Mouse (Mus musculus): ENCODE data around the gene Spon1. TPM values are rescaled to one million over a fixed set of nuclear protein-coding genes. Genes with fewer than 3 reads are reported as not detected.

The Spon1 gene
- polyA plus RNA-seq, 1 experiment from 2014 or later: 39.6 TPM

DNA sequence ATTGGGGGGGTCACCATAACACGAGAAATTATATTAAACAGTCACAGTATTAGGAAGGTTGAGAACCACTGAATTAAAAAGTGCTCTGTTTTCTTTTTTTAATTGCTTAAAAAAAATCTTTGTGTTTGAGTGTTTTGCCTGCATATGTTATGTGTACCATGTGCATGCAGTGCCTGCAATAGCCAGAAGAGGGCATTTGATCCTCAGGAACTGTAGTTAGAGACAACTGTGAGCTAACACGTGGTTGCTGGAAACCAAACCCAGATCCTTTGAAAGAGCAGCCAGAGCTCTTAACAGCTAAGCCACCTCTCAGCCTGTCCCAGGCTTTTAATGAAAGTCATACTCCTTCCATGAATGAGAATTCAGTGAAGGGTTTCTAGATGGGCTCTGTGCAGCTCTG, 6.3 kb downstream of the Spon1 start:
- DNase-seq: no peak
- Histone ChIP-seq H3K27ac (replicated peaks; ENCODE audit: low read depth, low read length) (no peak overlapping the region), H3K4me2 (ENCODE audit: low read length) (no peak overlapping the region), H3K4me1 (ENCODE audit: control insufficient read depth, insufficient read depth, low read length) (peaks cover 11% of the 10 kb centered on the region), H3K9ac (replicated peaks; ENCODE audit: low read length) (no peak overlapping the region), H3K27me3 (ENCODE audit: control insufficient read depth, insufficient read depth, low read length) (peaks cover 15% of the 10 kb centered on the region), H3K9me3 (ENCODE audit: control insufficient read depth, low read length) (0 out of 2 replicates have a peak, but pooled peaks cover 5% of the 10 kb centered on the region), H3K4me3 (replicated peaks; ENCODE audit: low read depth, low read length) (no peak overlapping the region), H3K36me3 (ENCODE audit: control insufficient read depth, insufficient read depth, low read length) (no peaks in the 10 kb centered on the region)
- 83% methylated on average over 2 of the region's 2 CpGs for WGBS
- no peak for ATAC-seq (ENCODE audit: low FRiP score, low TSS enrichment)

DNA sequence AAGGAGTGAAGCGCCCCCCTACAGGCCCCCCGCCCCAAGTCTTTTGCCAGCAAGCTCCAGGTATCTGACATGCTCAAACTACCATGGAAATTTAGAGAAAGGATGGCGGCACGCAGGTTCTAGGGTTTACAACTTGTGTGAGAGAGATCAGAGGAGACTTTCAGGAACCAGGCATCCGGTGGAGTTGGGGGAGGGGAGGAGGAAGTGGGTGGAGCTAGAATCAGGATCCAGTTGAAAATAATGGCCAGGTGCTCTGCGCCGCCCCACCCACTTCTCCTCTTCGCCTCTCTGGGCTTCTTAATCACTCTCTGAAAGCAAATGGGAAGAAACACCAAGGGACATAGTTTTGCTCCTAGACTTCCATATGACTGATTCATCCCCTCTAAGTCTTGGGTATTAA, 7.6 kb downstream of the Spon1 start:
- 59% methylated on average over 8 of the region's 8 CpGs for WGBS

GRCm38 (mm10) chr7:113774039-113774438, 8.2 kb downstream of the Spon1 start:
- H3K9me3 ChIP-seq (ENCODE audit: control insufficient read depth, low read length): 0 out of 2 replicates have a peak, but pooled peaks cover 5% of the 10 kb centered on the region
- no peak overlapping the region for H3K9ac ChIP-seq (replicated peaks; ENCODE audit: low read length)
- H3K27me3 ChIP-seq (ENCODE audit: control insufficient read depth, insufficient read depth, low read length): no peaks in the 10 kb centered on the region
- 16% methylated on average over 7 of the region's 7 CpGs for WGBS
- no peak overlapping the region for H3K27ac ChIP-seq (replicated peaks; ENCODE audit: low read depth, low read length)
- H3K4me2 ChIP-seq (ENCODE audit: low read length): no peak overlapping the region
- H3K36me3 ChIP-seq (ENCODE audit: control insufficient read depth, insufficient read depth, low read length): no peaks in the 10 kb centered on the region
- ATAC-seq (ENCODE audit: low FRiP score, low TSS enrichment) (peak; percentile 53), DNase-seq (peak; percentile 74)
- no peak overlapping the region for H3K4me3 ChIP-seq (replicated peaks; ENCODE audit: low read depth, low read length)
- H3K4me1 ChIP-seq (ENCODE audit: control insufficient read depth, insufficient read depth, low read length): peaks cover 10% of the 10 kb centered on the region

More for the DNA sequence above, 7.6 kb downstream of the Spon1 start:
- H3K27ac ChIP-seq (replicated peaks; ENCODE audit: low read depth, low read length): no peak overlapping the region
- H3K27me3 ChIP-seq (ENCODE audit: control insufficient read depth, insufficient read depth, low read length): peaks cover 4% of the 10 kb centered on the region; the same call in 1 of the 2 replicates
- DNase-seq (no peak), ATAC-seq (ENCODE audit: low FRiP score, low TSS enrichment) (no peak)
- H3K9ac ChIP-seq (replicated peaks; ENCODE audit: low read length): no peak overlapping the region
- H3K4me1 ChIP-seq (ENCODE audit: control insufficient read depth, insufficient read depth, low read length): peaks cover 11% of the 10 kb centered on the region
- H3K4me2 ChIP-seq (ENCODE audit: low read length): no peak overlapping the region
- no peaks in the 10 kb centered on the region for H3K36me3 ChIP-seq (ENCODE audit: control insufficient read depth, insufficient read depth, low read length)
- H3K9me3 ChIP-seq (ENCODE audit: control insufficient read depth, low read length): 0 out of 2 replicates have a peak, but pooled peaks cover 5% of the 10 kb centered on the region
- H3K4me3 ChIP-seq (replicated peaks; ENCODE audit: low read depth, low read length): no peak overlapping the region

DNA sequence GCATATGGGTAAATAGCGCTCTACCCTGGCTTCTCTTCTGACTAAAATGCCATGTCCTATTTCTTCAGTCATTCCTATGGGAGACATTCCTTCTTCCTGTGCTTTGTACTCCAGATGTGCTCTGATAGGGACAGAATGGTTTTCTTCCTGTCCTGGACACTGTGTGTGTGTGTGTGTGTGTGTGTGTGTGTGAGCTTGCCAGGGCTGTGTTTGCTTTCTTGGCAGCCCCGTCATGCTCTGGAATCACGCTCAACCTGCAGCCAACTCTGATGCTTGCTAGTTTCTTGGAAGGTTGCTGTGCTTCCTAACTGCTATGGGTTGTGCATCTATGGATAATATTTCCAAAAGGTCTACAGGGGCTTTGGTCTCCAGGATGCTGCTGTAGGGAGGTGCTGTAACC, 9.1 kb downstream of the Spon1 start:
- Histone ChIP-seq H3K4me1 (ENCODE audit: control insufficient read depth, insufficient read depth, low read length) (0 out of 2 replicates have a peak, but pooled peaks cover 2% of the 10 kb centered on the region), H3K27ac (replicated peaks; ENCODE audit: low read depth, low read length) (no peak overlapping the region), H3K36me3 (ENCODE audit: control insufficient read depth, insufficient read depth, low read length) (no peaks in the 10 kb centered on the region), H3K9me3 (ENCODE audit: control insufficient read depth, low read length) (0 out of 2 replicates have a peak, but pooled peaks cover 5% of the 10 kb centered on the region), H3K9ac (replicated peaks; ENCODE audit: low read length) (no peak overlapping the region), H3K4me2 (ENCODE audit: low read length) (no peak overlapping the region), H3K27me3 (ENCODE audit: control insufficient read depth, insufficient read depth, low read length) (no peaks in the 10 kb centered on the region), H3K4me3 (replicated peaks; ENCODE audit: low read depth, low read length) (no peak overlapping the region)
- 87% methylated on average over 3 of the region's 3 CpGs for WGBS
- ATAC-seq (ENCODE audit: low FRiP score, low TSS enrichment): no peak
- no peak for DNase-seq

DNA sequence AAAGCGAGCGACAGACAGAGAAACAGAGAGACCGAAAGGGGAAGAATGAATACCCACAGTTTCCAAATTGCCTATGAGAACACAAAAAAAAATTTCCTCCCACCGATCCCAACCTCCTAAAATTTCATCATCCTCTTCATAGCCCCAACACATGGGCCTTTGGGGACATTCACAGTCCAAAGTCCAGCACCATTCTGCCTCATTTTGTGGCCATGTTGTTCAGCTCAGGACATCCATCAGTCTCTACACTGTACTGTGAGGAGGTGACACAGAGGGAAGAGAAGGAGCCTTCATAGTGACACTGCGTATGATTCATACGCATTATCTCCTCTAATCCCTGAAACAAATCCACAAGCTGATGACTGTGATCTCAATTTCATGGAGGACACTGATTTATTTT, 12.7 kb downstream of the Spon1 start:
- Histone ChIP-seq H3K36me3 (ENCODE audit: control insufficient read depth, insufficient read depth, low read length) (no peaks in the 10 kb centered on the region), H3K4me1 (ENCODE audit: control insufficient read depth, insufficient read depth, low read length) (no peaks in the 10 kb centered on the region), H3K4me3 (replicated peaks; ENCODE audit: low read depth, low read length) (no peak overlapping the region), H3K27ac (replicated peaks; ENCODE audit: low read depth, low read length) (no peak overlapping the region), H3K9ac (replicated peaks; ENCODE audit: low read length) (no peak overlapping the region), H3K4me2 (ENCODE audit: low read length) (no peak overlapping the region), H3K9me3 (ENCODE audit: control insufficient read depth, low read length) (no peaks in the 10 kb centered on the region), H3K27me3 (ENCODE audit: control insufficient read depth, insufficient read depth, low read length) (no peaks in the 10 kb centered on the region)
- DNase-seq (no peak), ATAC-seq (ENCODE audit: low FRiP score, low TSS enrichment) (no peak)
- WGBS: 90% methylated on average over 6 of the region's 6 CpGs

- Histone ChIP-seq H3K36me3 (ENCODE audit: control insufficient read depth, insufficient read depth, low read length) (no peaks in the 10 kb centered on the region), H3K9me3 (ENCODE audit: control insufficient read depth, low read length) (no peaks in the 10 kb centered on the region), H3K9ac (replicated peaks; ENCODE audit: low read length) (no peak overlapping the region), H3K27ac (replicated peaks; ENCODE audit: low read depth, low read length) (no peak overlapping the region), H3K4me1 (ENCODE audit: control insufficient read depth, insufficient read depth, low read length) (no peaks in the 10 kb centered on the region), H3K4me2 (ENCODE audit: low read length) (no peak overlapping the region), H3K27me3 (ENCODE audit: control insufficient read depth, insufficient read depth, low read length) (no peaks in the 10 kb centered on the region), H3K4me3 (replicated peaks; ENCODE audit: low read depth, low read length) (no peak overlapping the region)
- ATAC-seq (ENCODE audit: low FRiP score, low TSS enrichment) (no peak), DNase-seq (no peak)
- WGBS: 93% methylated on average over 5 of the region's 5 CpGs
Measured at GRCm38 (mm10) chr7:113780286-113780685, 14.5 kb downstream of the Spon1 start.

- H3K4me2 ChIP-seq (ENCODE audit: low read length): no peak overlapping the region
- H3K36me3 ChIP-seq (ENCODE audit: control insufficient read depth, insufficient read depth, low read length): no peaks in the 10 kb centered on the region
- no peaks in the 10 kb centered on the region for H3K9me3 ChIP-seq (ENCODE audit: control insufficient read depth, low read length)
- no peak overlapping the region for H3K4me3 ChIP-seq (replicated peaks; ENCODE audit: low read depth, low read length)
- no peak for DNase-seq
- ATAC-seq (ENCODE audit: low FRiP score, low TSS enrichment): no peak
- H3K27ac ChIP-seq (replicated peaks; ENCODE audit: low read depth, low read length): no peak overlapping the region
- no peak overlapping the region for H3K9ac ChIP-seq (replicated peaks; ENCODE audit: low read length)
- H3K27me3 ChIP-seq (ENCODE audit: control insufficient read depth, insufficient read depth, low read length): no peaks in the 10 kb centered on the region
- H3K4me1 ChIP-seq (ENCODE audit: control insufficient read depth, insufficient read depth, low read length): no peaks in the 10 kb centered on the region
- 84% methylated on average over 5 of the region's 5 CpGs for WGBS
Measured at GRCm38 (mm10) chr7:113791991-113792390, 26.2 kb downstream of the Spon1 start.

DNA sequence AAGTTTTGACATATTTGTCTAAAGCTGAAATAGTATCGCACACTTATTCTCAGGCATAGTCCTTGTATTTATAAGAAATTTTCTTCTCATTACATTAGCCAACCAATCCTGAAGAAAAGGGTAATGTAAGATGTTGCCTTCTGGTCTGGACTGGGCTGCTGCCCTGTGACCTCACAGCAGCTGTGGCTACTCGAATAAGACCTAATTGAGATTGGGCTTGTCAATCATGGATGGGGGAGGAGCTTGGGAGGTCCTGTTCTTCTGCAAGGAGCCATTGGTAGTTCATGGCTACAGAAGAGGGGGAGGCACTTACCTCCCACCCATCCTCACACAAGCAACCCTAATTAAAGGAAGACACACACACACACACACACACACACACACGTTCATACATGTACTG, 27.1 kb downstream of the Spon1 start:
- H3K9ac ChIP-seq (replicated peaks; ENCODE audit: low read length): no peak overlapping the region
- H3K36me3 ChIP-seq (ENCODE audit: control insufficient read depth, insufficient read depth, low read length): no peaks in the 10 kb centered on the region
- no peak overlapping the region for H3K4me2 ChIP-seq (ENCODE audit: low read length)
- 79% methylated on average over 3 of the region's 3 CpGs for WGBS
- DNase-seq (no peak), ATAC-seq (ENCODE audit: low FRiP score, low TSS enrichment) (no peak)
- H3K4me1 ChIP-seq (ENCODE audit: control insufficient read depth, insufficient read depth, low read length): no peaks in the 10 kb centered on the region
- no peaks in the 10 kb centered on the region for H3K27me3 ChIP-seq (ENCODE audit: control insufficient read depth, insufficient read depth, low read length)
- no peaks in the 10 kb centered on the region for H3K9me3 ChIP-seq (ENCODE audit: control insufficient read depth, low read length)
- no peak overlapping the region for H3K27ac ChIP-seq (replicated peaks; ENCODE audit: low read depth, low read length)
- H3K4me3 ChIP-seq (replicated peaks; ENCODE audit: low read depth, low read length): no peak overlapping the region

- no peak overlapping the region for H3K4me3 ChIP-seq (replicated peaks; ENCODE audit: low read depth, low read length)
- H3K27ac ChIP-seq (replicated peaks; ENCODE audit: low read depth, low read length): no peak overlapping the region
- 94% methylated on average over 5 of the region's 5 CpGs for WGBS
- H3K4me2 ChIP-seq (ENCODE audit: low read length): no peak overlapping the region
- ATAC-seq (ENCODE audit: low FRiP score, low TSS enrichment) (no peak), DNase-seq (no peak)
- no peaks in the 10 kb centered on the region for H3K36me3 ChIP-seq (ENCODE audit: control insufficient read depth, insufficient read depth, low read length)
- H3K27me3 ChIP-seq (ENCODE audit: control insufficient read depth, insufficient read depth, low read length): no peaks in the 10 kb centered on the region
- H3K9ac ChIP-seq (replicated peaks; ENCODE audit: low read length): no peak overlapping the region
- no peaks in the 10 kb centered on the region for H3K4me1 ChIP-seq (ENCODE audit: control insufficient read depth, insufficient read depth, low read length)
- no peaks in the 10 kb centered on the region for H3K9me3 ChIP-seq (ENCODE audit: control insufficient read depth, low read length)
Measured at GRCm38 (mm10) chr7:113795209-113795608, 29.4 kb downstream of the Spon1 start.
